Mouse (Mus musculus) cerebellum, adult 2 months (tissue): ENCODE results near the gene Iqsec2.

Source experiments
- CTCF ChIP-seq: fragments of 200-500 bp; IDR thresholded peaks from 2 replicates; pipeline ENCODE4 v1.5.1; 2011; ENCODE audit warnings: low read depth, mild to moderate bottlenecking, control low read depth, low read length, moderate library complexity, borderline replicate concordance; ENCODE audit not compliant: insufficient read depth
- POLR2A ChIP-seq: fragments of 200-500 bp; IDR thresholded peaks from 2 replicates; pipeline ENCODE4 v1.6.1; 2011; ENCODE audit warnings: low read length, control low read depth, borderline replicate concordance; ENCODE audit not compliant: insufficient read depth

- TF ChIP-seq CTCF (no peak), POLR2A (no peak; the same call in 1 of the 2 replicates)
These were observed 89.0 kb downstream of the Iqsec2 start, which contains the start of gene Kdm5c for GRCm38 (mm10) chrX:152232781-152233763.
